Mouse (Mus musculus): Measurements from ENCODE around the gene Ccdc148.

Gene Ccdc148

GRCm38 (mm10) chr2:59160605-59160963, at the start of gene Ccdc148, which contains the start of gene Pkp4:
TSS of gene Ccdc148 (minus strand) at chr2:59160683.
TSS of gene Pkp4 (plus strand) at chr2:59160850.
- DNase-seq (ENCODE audit: low spot score), result peak; percentile 93

DNA sequence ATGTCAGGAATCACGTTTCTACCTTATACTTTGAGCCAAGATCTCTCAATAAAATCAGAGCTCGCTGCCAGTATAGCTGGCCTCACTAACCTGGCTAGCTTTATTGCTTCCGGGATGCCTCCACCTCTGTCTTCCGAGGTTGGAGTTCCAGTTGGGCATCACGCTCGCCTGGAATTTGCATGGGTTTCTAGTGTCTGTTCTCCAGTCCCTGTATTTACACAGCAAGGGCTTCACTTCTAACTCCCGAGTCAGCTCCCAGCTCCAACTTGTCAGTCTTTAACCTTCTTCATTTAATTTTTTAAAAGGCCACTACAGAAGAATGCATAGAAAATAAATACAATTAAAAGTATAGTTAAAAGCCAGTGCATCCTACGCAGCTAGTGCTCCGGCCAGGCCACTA, 47.8 kb upstream of the Ccdc148 start:
- DNase-seq (ENCODE audit: low spot score), result no peak

GRCm38 (mm10) chr2:59207725-59208124, 47.2 kb upstream of the Ccdc148 start:
- DNase-seq (ENCODE audit: low spot score), result no peak

GRCm38 (mm10) chr2:59207240-59207639, 46.8 kb upstream of the Ccdc148 start:
- DNase-seq (ENCODE audit: low spot score), result no peak

- no peak for DNase-seq (ENCODE audit: low spot score)
Measured at GRCm38 (mm10) chr2:59206190-59206589, 45.7 kb upstream of the Ccdc148 start.

- no peak for DNase-seq (ENCODE audit: low spot score)
Measured at GRCm38 (mm10) chr2:59205092-59205491, 44.6 kb upstream of the Ccdc148 start.

DNA sequence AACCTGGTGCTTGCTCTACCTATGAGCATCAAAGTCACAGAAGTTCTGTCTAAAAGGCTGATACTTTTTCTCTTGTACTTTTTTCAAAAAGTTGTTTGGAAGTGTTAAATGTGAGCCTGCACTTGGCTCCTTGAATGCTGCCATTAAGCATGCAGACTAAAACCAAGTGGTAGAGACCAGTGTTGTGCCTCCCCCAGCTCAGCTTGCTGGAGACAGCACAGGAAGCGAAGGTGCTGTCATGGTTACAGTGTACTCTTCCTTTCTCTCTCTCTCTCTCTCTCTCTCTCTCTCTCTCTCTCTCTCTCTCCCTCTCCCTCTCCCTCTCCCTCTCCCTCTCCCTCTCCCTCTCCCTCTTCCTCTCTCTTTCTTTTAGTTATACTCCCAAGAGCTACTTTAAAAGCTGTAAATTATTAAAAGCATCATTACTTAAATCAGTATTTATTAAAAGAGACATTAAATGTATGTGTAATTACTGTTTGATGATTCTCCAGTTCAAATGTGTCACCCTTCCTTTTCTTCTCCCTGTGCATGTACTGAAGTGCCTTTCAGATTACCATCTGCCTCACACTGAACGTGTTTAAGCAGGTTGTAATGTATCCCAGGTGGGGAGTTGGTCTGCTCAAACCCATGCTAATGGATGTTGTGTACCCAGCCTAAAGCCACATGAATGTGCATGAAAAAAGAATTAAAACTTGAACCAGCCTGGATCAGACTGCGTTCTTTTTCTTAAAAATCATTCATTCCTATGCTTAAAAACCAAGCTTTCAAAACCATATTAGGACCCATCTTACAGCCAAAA, 43.3 kb upstream of the Ccdc148 start:
- DNase-seq (ENCODE audit: low spot score), result no peak

DNA sequence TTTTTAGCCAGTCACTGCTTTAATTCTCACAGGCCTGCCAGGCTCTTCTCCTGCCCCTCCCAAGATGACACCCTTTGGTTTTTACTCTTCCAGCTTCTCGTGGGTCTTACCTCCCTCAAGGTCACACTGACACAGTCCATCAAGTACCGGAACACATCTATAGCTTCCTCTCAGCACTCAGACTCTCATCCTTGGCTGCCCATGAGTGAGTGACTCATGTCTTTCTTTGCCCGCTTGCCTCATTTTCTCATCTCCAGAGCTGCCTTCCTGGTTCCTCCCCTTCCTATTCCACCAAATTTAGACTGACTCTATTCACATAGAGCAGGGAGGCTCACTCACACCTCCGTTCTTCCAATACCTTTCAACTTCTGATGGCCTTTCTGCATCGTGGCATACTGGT, 42.4 kb upstream of the Ccdc148 start:
- no peak for DNase-seq (ENCODE audit: low spot score)

DNA sequence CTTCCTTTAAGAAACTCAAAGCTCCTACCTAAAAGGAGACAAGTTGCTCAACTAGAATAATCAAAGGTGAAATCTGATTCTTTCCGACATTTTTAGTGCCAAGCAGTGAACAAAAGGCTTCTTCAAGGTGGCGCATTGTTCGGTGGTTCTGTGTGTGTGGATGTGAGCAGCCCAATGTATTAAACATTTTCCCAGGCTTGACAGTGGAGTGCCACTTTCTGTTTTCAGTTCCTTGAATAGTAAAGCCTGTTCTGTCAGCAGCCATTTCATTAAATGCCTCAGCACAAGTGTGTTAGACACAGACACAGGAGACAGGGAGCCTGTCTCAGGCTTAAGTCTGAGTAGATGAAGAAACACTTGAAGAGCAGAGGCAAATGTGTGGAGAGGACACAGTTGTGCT, 40.0 kb upstream of the Ccdc148 start:
- no peak for DNase-seq (ENCODE audit: low spot score)

- no peak for DNase-seq (ENCODE audit: low spot score)
Measured at GRCm38 (mm10) chr2:59199476-59199976, 39.0 kb upstream of the Ccdc148 start.

- no peak for DNase-seq (ENCODE audit: low spot score)
Measured at GRCm38 (mm10) chr2:59197156-59197555, 36.7 kb upstream of the Ccdc148 start.

DNA sequence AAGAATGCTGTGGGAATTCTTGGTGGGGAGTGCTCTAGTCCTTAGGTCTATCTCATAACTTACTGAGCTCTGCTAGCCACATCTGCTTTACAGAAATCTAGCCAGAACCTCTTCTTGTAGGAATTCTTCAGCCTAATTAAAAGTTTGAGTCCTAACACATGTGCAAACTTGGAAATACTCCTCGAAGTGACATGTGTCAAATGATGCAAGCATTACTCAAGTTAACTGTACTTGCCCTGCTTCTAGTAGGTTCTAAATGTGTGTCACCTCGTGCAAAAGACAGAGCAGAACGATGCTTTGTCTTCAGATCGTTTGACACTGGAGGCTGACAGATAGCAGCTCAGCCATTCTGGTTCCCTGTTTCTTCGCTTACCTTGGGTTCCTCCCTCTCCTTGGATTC, 32.6 kb upstream of the Ccdc148 start:
- no peak for DNase-seq (ENCODE audit: low spot score)

- DNase-seq (ENCODE audit: low spot score), result no peak
Measured at GRCm38 (mm10) chr2:59191466-59191865, 31.0 kb upstream of the Ccdc148 start.

DNA sequence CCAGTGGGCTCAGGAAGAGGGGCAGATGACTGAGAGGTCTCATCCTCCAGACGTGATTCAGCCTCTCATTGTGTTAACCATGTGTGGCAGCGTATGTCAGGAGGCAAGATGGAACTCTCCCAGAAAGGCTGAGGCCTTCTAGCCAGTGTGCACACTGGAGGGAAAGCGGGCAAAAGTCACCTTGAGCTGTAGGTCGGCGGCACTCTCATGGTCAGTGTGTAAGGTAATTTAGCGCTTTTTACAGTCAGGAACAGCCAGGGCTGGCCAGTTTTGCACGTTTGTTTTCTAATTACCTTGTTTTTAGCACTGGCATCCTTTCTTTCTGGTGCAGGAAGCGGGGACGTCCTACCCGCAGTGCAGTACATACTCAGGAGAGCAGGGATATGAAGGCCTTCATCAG, 29.7 kb upstream of the Ccdc148 start:
- no peak for DNase-seq (ENCODE audit: low spot score)

- no peak for DNase-seq (ENCODE audit: low spot score)
Measured at GRCm38 (mm10) chr2:59189661-59190185, 29.2 kb upstream of the Ccdc148 start.

GRCm38 (mm10) chr2:59188306-59188705, 27.8 kb upstream of the Ccdc148 start:
- no peak for DNase-seq (ENCODE audit: low spot score)

DNA sequence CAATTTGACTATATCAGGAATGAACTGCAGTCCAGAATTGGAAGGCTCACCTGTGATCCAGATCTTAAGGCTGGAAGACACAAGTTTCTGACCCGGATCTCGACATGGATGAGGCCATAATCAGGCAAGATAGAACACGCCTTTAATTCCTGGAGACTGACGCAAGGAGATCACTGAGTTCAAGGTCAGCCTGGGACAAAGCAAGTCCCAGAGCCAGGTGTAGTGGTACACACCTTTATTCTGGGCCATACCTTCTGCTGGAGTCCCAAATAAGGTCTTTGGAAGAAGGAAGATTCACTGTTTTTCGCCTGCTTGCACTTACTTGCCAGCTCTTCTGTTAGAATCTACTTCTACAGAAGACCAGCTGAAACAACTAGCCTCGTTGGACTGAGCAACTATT, 26.5 kb upstream of the Ccdc148 start:
- DNase-seq (ENCODE audit: low spot score), result no peak

DNA sequence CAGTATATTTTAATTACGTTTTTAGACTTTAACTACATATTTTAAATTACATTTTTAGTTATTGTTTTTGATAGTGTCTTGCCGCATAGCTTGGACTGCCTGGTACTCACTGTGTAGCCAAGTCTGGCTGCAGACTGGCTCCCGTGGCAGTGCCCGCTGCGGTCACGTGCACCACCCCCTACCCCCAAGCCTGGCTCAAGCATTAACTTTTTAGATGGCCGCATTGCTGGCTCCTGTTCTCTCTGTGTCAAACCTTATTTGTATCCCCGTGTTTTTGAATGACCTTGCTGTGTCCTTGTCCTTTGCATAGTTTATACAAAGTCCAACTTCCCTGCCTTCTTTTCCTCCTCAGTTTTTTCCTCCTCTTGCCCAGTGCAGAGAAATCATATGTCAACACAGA, 25.6 kb upstream of the Ccdc148 start:
- no peak for DNase-seq (ENCODE audit: low spot score)

GRCm38 (mm10) chr2:59184107-59185064, 23.9 kb upstream of the Ccdc148 start:
- DNase-seq (ENCODE audit: low spot score), result no peak

DNA sequence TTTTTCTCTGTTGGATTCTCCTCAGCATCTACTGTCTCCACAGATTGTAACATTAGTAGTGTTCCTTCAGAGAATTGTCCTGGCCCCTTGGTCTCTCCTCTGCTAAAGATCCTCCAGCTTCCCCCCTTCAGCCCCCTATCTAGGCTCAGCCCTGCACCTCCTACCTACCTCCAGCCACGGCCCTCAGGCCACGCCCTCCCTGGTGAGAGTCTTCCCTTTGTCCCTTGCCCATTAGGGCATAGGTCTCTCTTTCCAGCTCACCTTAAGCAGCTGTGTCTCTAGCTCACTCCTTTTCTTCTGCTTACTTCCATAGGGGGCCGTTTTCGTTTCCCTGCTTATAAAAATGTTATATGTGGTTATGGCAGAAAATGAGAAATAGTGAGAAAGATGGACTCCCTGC, 23.1 kb upstream of the Ccdc148 start:
- DNase-seq (ENCODE audit: low spot score), result no peak

DNA sequence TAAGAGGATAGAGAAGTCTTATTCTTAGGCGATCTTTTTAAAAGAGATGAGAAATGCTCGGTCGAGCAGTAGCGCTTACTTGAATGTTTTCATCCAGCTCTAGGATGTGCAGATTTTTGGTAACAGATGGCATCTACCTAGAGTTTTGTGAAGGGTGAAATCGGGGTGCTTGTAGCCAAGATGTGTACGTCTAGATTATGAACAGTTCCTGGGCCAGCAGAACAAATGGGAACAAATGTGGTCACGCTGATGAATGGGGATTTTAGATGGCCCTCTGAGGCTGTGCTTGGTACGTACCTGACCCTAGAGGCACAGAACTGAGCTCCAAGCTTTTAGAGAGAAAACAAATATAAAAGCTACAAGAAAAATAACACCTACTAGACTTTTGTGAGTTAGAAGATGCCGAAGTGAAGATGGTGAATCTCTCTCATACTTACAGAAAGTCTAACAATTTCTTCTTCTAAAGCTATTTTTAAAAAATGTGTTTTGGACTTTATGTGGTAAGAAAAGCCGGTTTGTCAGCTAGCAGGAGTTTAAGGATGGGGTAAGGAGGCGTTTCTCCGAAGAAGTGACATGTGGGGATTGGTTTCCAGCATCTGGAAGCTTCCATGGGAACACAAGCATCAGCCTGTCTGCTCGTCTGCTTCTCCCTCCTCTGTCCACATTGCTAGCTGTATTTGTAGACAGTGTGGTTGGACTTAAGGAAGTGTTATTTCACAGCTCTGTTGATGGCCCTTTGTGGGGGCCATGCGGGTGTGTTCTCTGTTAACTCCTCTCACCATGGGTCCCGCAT, 21.0 kb upstream of the Ccdc148 start:
- DNase-seq (ENCODE audit: low spot score), result no peak

- DNase-seq (ENCODE audit: low spot score), result no peak
Measured at GRCm38 (mm10) chr2:59179487-59179886, 19.0 kb upstream of the Ccdc148 start.

Data from testis, postnatal 10 days (tissue).